Mouse (Mus musculus) hindbrain, postnatal 0 days (tissue): Measurements from ENCODE around the gene Prdm5. TPM values are rescaled to one million over a fixed set of nuclear protein-coding genes. Genes with fewer than 3 reads are reported as not detected.

ENCODE experiments used
- ATAC-seq: fragments of 200-750 bp; cut with Nextera tagmentation; 2 replicates; pipeline ENCODE4 v1.8.0; 2017; ENCODE audit warnings: mild to moderate bottlenecking, moderate TSS enrichment, moderate library complexity
- DNase-seq: peaks from one replicate; pipeline ENCODE4 v3.0.0-alpha.2; 2015; ENCODE audit warnings: low spot score
- H3K27ac ChIP-seq: fragments of 300-500 bp; sonication (generic); 2 replicates; pipeline ENCODE4 v1.5.1; 2014; ENCODE audit warnings: mild to moderate bottlenecking
- H3K27me3 ChIP-seq: fragments of 300-500 bp; sonication (generic); 2 replicates; pipeline ENCODE4 v1.6.1; 2014; ENCODE audit warnings: low read length, mixed read lengths; ENCODE audit not compliant: insufficient read depth
- H3K36me3 ChIP-seq: fragments of 300-500 bp; sonication (generic); 2 replicates; pipeline ENCODE4 v1.6.1; 2014; ENCODE audit warnings: low read length, mixed read lengths; ENCODE audit not compliant: insufficient read depth
- H3K4me1 ChIP-seq: fragments of 300-500 bp; sonication (generic); 2 replicates; pipeline ENCODE4 v1.6.1; 2014; ENCODE audit warnings: antibody characterized with exemption, low read length, mixed read lengths; ENCODE audit not compliant: insufficient read depth
- H3K4me2 ChIP-seq: fragments of 300-500 bp; sonication (generic); 2 replicates; pipeline ENCODE4 v1.6.1; 2014; ENCODE audit warnings: low read depth, mild to moderate bottlenecking, low read length, moderate library complexity, mixed read lengths
- H3K4me3 ChIP-seq: fragments of 300-500 bp; sonication (generic); 2 replicates; pipeline ENCODE4 v1.5.1; 2014; ENCODE audit warnings: low read length
- H3K9ac ChIP-seq: fragments of 300-500 bp; sonication (generic); replicated peaks from 2 replicates; pipeline ENCODE4 v1.6.1; 2014; ENCODE audit warnings: mild to moderate bottlenecking, low read length, moderate library complexity, mixed read lengths
- H3K9me3 ChIP-seq: fragments of 300-500 bp; sonication (generic); 2 replicates; pipeline ENCODE4 v1.6.1; 2016; ENCODE audit warnings: low read length, mixed read lengths
- CTCF ChIP-seq: IDR thresholded peaks from 2 replicates; pipeline ENCODE4 v1.5.1; 2016; ENCODE audit warnings: antibody characterized with exemption, control low read depth, low read depth
- WGBS: fragments of 180-500 bp; shearing (Covaris S2); extraction: QIAGEN DNeasy Blood & Tissue Kit; methylation state at CpG from one replicate; pipeline ENCODE4 v1.1.7; 2014; 5-methylcytosine and 5-hydroxymethylcytosine counted together
- polyA plus RNA-seq: library from polyadenylated mRNA; unstranded; fragments of >200 nt; fragmentation: Nextera tagmentation; extraction: Ambion mirVana; gene quantifications from 2 replicates; pipeline ENCODE4 v1.2.1, GENCODE M21; 2015
- total RNA-seq: library from RNA; depleted of rRNA; stranded (reverse); fragments of >200 nt; gene quantifications from 2 replicates; pipeline ENCODE4 v1.2.3, GENCODE M21; 2014; rRNA removed

The Prdm5 gene
- total RNA-seq: 7.4 and 11.9 TPM in 2 replicates
- polyA plus RNA-seq: 5.0 and 6.9 TPM in 2 replicates

GRCm38 (mm10) chr6:65778861-65779688 lies at the start of gene Prdm5:
Gene Prdm5 (plus strand): TSS chr6:65778988.
- Histone ChIP-seq H3K4me1 (0 out of 2 replicates have a peak, but pooled peaks cover 11% of the 10 kb centered on the region), H3K27ac (peak within 1 kb of the TSS; percentile 79), H3K4me3 (peak within 1 kb of the TSS; percentile 55), H3K9me3 (no peaks in the 10 kb centered on the region), H3K27me3 (no peaks in the 10 kb centered on the region), H3K9ac (peak within 1 kb of the TSS; percentile 69), H3K4me2 (peak within 1 kb of the TSS; percentile 80), H3K36me3 (no peaks in the 10 kb centered on the region)
- 6% methylated on average over 37 of the region's 56 CpGs for WGBS
- ATAC-seq: peak; percentile 94
- peak; percentile 74 for DNase-seq
- TF ChIP-seq CTCF: no peak

GRCm38 (mm10) chr6:65739442-65739841 lies 39.3 kb upstream of the Prdm5 start:
- H3K4me2 ChIP-seq: no peak overlapping the region
- H3K27me3 ChIP-seq: no peaks in the 10 kb centered on the region
- H3K36me3 ChIP-seq: no peaks in the 10 kb centered on the region
- TF ChIP-seq CTCF: no peak
- H3K4me3 ChIP-seq: no peak overlapping the region
- WGBS: 50% methylated on average over 7 of the region's 8 CpGs
- no peaks in the 10 kb centered on the region for H3K4me1 ChIP-seq
- ATAC-seq (no peak), DNase-seq (no peak)
- no peak overlapping the region for H3K9ac ChIP-seq
- H3K27ac ChIP-seq: no peak overlapping the region
- no peaks in the 10 kb centered on the region for H3K9me3 ChIP-seq

GRCm38 (mm10) chr6:65743144-65743870 lies 35.5 kb upstream of the Prdm5 start:
- TF ChIP-seq CTCF: no peak
- Histone ChIP-seq H3K4me1 (no peaks in the 10 kb centered on the region), H3K4me3 (no peak overlapping the region), H3K27me3 (no peaks in the 10 kb centered on the region), H3K27ac (no peak overlapping the region), H3K9me3 (no peaks in the 10 kb centered on the region), H3K36me3 (no peaks in the 10 kb centered on the region), H3K9ac (no peak overlapping the region), H3K4me2 (no peak overlapping the region)
- WGBS: 15% methylated on average over 1 of the region's 1 CpGs
- ATAC-seq: no peak
- DNase-seq: no peak

- no peak for ATAC-seq
- no peak for DNase-seq
Measured at GRCm38 (mm10) chr6:65743871-65744202, 35.0 kb upstream of the Prdm5 start.

GRCm38 (mm10) chr6:65758214-65758613 lies 20.6 kb upstream of the Prdm5 start:
- no peak overlapping the region for H3K27ac ChIP-seq
- no peak for TF ChIP-seq CTCF
- no peak overlapping the region for H3K9ac ChIP-seq
- H3K4me1 ChIP-seq: no peaks in the 10 kb centered on the region
- 62% methylated on average over 7 of the region's 7 CpGs for WGBS
- H3K27me3 ChIP-seq: no peaks in the 10 kb centered on the region
- no peak overlapping the region for H3K4me2 ChIP-seq
- ATAC-seq (no peak), DNase-seq (no peak)
- no peaks in the 10 kb centered on the region for H3K9me3 ChIP-seq
- no peak overlapping the region for H3K4me3 ChIP-seq
- no peaks in the 10 kb centered on the region for H3K36me3 ChIP-seq

More at GRCm38 (mm10) chr6:65743871-65744202, 35.0 kb upstream of the Prdm5 start:
- no peak overlapping the region for H3K27ac ChIP-seq
- no peaks in the 10 kb centered on the region for H3K27me3 ChIP-seq
- H3K36me3 ChIP-seq: no peaks in the 10 kb centered on the region
- H3K4me2 ChIP-seq: no peak overlapping the region
- H3K4me1 ChIP-seq: no peaks in the 10 kb centered on the region
- H3K4me3 ChIP-seq: no peak overlapping the region
- H3K9me3 ChIP-seq: no peaks in the 10 kb centered on the region
- no peak overlapping the region for H3K9ac ChIP-seq
- no peak for TF ChIP-seq CTCF

- H3K27me3 ChIP-seq: no peaks in the 10 kb centered on the region
- H3K9ac ChIP-seq: no peak overlapping the region
- no peak for DNase-seq
- H3K9me3 ChIP-seq: no peaks in the 10 kb centered on the region
- no peak overlapping the region for H3K4me3 ChIP-seq
- no peaks in the 10 kb centered on the region for H3K4me1 ChIP-seq
- no peak for ATAC-seq
- H3K27ac ChIP-seq: no peak overlapping the region
- H3K4me2 ChIP-seq: no peak overlapping the region
- TF ChIP-seq CTCF: no peak
- H3K36me3 ChIP-seq: no peaks in the 10 kb centered on the region
- 89% methylated on average over 5 of the region's 5 CpGs for WGBS
Measured at GRCm38 (mm10) chr6:65759174-65759573, 19.6 kb upstream of the Prdm5 start.
